Mouse (Mus musculus) spleen, adult 2 months (tissue): ENCODE measurements around the gene Fkbp9.

Source experiments
- CTCF ChIP-seq: fragments of 200-500 bp; IDR thresholded peaks from 2 replicates; pipeline ENCODE4 v1.5.1; 2011; ENCODE audit warnings: mild to moderate bottlenecking, inconsistent platforms; ENCODE audit not compliant: insufficient read depth, insufficient read length, insufficient replicate concordance; ENCODE audit errors: extremely low read depth
- POLR2A ChIP-seq: fragments of 200-500 bp; IDR thresholded peaks from 2 replicates; pipeline ENCODE4 v1.6.1; 2011; ENCODE audit warnings: low read depth, low read length, inconsistent platforms

DNA sequence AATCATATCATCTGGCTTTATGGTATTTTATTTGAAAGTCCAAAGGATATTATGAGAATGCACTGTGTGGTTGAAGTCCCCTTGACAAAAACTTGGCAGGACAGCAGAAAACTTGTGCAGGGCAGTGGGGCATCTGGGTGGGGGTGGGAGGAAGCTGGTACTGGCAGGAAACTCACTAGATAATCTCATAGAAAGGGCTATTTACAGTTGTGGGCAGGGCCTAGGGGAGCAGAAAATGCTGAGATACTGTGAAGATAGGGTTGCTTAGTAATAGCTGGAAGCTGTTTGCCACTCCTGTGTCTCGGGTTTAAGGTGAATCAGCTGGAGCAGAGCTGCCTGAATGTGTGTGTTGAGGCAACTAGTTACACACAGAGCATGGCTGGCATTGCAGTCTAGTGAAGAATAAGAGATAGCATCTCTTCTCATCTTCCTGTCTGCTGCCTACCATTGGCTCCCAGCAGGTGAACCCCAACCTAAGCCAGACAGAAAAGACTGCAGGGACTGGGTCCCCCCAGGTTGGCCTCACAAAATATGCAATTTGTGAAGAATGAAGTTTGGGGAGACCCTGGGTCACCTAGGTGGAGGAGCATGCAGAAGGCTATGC lies 47.6 kb downstream of the Fkbp9 start:
- TF ChIP-seq CTCF (no peak), POLR2A (no peak)
